Mouse (Mus musculus) mesoderm, embryonic 11.5 days (tissue): ENCODE results near the gene Apob.

Experiments used
- DNase-seq: peaks from one replicate; pipeline ENCODE4 v3.0.0-alpha.2; 2012; ENCODE audit warnings: low read depth, low spot score

The Apob gene

GRCm38 (mm10) chr12:8038081-8038730, 60.8 kb downstream of the Apob start:
- DNase-seq: no peak

- DNase-seq: no peak
Measured at GRCm38 (mm10) chr12:8042626-8043394, 65.4 kb downstream of the Apob start.

GRCm38 (mm10) chr12:8047046-8047445, 69.6 kb downstream of the Apob start:
- no peak for DNase-seq

- DNase-seq: no peak
Measured at GRCm38 (mm10) chr12:8047789-8048309, 70.4 kb downstream of the Apob start.

GRCm38 (mm10) chr12:8056001-8056640, 78.7 kb downstream of the Apob start:
- DNase-seq: no peak

GRCm38 (mm10) chr12:8059576-8059975, 82.1 kb downstream of the Apob start:
- peak; percentile 69 for DNase-seq

- no peak for DNase-seq
Measured at GRCm38 (mm10) chr12:8063363-8064065, 86.1 kb downstream of the Apob start.
